Mouse (Mus musculus) lung, postnatal 0 days (tissue): Measurements from ENCODE around the gene Syne2. TPM values are rescaled to one million over a fixed set of nuclear protein-coding genes. Genes with fewer than 3 reads are reported as not detected.

Experiments used
- ATAC-seq: fragments of 200-750 bp; cut with Nextera tagmentation; 2 replicates; pipeline ENCODE4 v1.8.0; 2017; ENCODE audit warnings: moderate library complexity
- DNase-seq: peaks from one replicate; pipeline ENCODE4 v3.0.0-alpha.2; 2016; ENCODE audit warnings: low spot score
- H3K27ac ChIP-seq: fragments of 300-500 bp; sonication (generic); 2 replicates; pipeline ENCODE4 v1.5.1; 2014; ENCODE audit warnings: antibody characterized with exemption, mild to moderate bottlenecking, low read length, mixed read lengths
- H3K27me3 ChIP-seq: fragments of 300-500 bp; sonication (generic); replicated peaks from 2 replicates; pipeline ENCODE4 v1.6.1; 2014; ENCODE audit warnings: low read length, mixed read lengths; ENCODE audit not compliant: insufficient read depth
- H3K36me3 ChIP-seq: fragments of 300-500 bp; sonication (generic); 2 replicates; pipeline ENCODE4 v1.6.1; 2014; ENCODE audit warnings: low read length, mixed read lengths; ENCODE audit not compliant: insufficient read depth
- H3K4me1 ChIP-seq: fragments of 300-500 bp; sonication (generic); 2 replicates; pipeline ENCODE4 v1.6.1; 2014; ENCODE audit warnings: antibody characterized with exemption, low read depth, low read length, mixed read lengths; ENCODE audit not compliant: insufficient read depth
- H3K4me2 ChIP-seq: fragments of 300-500 bp; sonication (generic); replicated peaks from 2 replicates; pipeline ENCODE4 v1.6.1; 2014; ENCODE audit warnings: low read depth, mild to moderate bottlenecking, low read length, moderate library complexity, mixed read lengths
- H3K4me3 ChIP-seq: fragments of 300-500 bp; sonication (generic); 2 replicates; pipeline ENCODE4 v1.5.1; 2014; ENCODE audit warnings: low read depth, low read length
- H3K9ac ChIP-seq: fragments of 300-500 bp; sonication (generic); replicated peaks from 2 replicates; pipeline ENCODE4 v1.6.1; 2014; ENCODE audit warnings: low read depth, mild to moderate bottlenecking
- H3K9me3 ChIP-seq: fragments of 300-500 bp; sonication (generic); 2 replicates; pipeline ENCODE4 v1.6.1; 2016; ENCODE audit warnings: low read length, mixed read lengths
- CTCF ChIP-seq: IDR thresholded peaks from 2 replicates; pipeline ENCODE4 v1.5.1; 2016; ENCODE audit warnings: antibody characterized with exemption, mild to moderate bottlenecking
- EP300 ChIP-seq: IDR thresholded peaks from 2 replicates; pipeline ENCODE4 v1.6.1; 2016; ENCODE audit warnings: antibody characterized with exemption, mild to moderate bottlenecking, control low read depth
- WGBS: fragments of 180-500 bp; shearing (Covaris S2); extraction: QIAGEN DNeasy Blood & Tissue Kit; methylation state at CpG from one replicate; pipeline ENCODE4 v1.1.7; 2014; 5-methylcytosine and 5-hydroxymethylcytosine counted together
- polyA plus RNA-seq: library from polyadenylated mRNA; unstranded; fragments of >200 nt; fragmentation: Nextera tagmentation; extraction: Ambion mirVana; gene quantifications from 2 replicates; pipeline ENCODE4 v1.2.1, GENCODE M21; 2015

The Syne2 gene
- polyA plus RNA-seq, 1 experiment from 2014 or later, result 41.8 TPM

GRCm38 (mm10) chr12:76117632-76118153 is 299.8 kb downstream of the Syne2 start:
- H3K27me3 ChIP-seq, result no peaks in the 10 kb centered on the region
- ATAC-seq (no peak), DNase-seq (peak; percentile 38)
- no peaks in the 10 kb centered on the region for H3K4me1 ChIP-seq
- no peak overlapping the region for H3K4me2 ChIP-seq
- TF ChIP-seq EP300, result no peak
- no peak for TF ChIP-seq CTCF
- no peak overlapping the region for H3K9ac ChIP-seq
- no peak overlapping the region for H3K4me3 ChIP-seq
- 56% methylated on average over 4 of the region's 4 CpGs for WGBS
- H3K36me3 ChIP-seq, result no peaks in the 10 kb centered on the region
- H3K27ac ChIP-seq, result no peak overlapping the region
- H3K9me3 ChIP-seq, result no peaks in the 10 kb centered on the region

GRCm38 (mm10) chr12:76123223-76123622 is 305.3 kb downstream of the Syne2 start:
- no peak for ATAC-seq
- H3K9me3 ChIP-seq, result no peaks in the 10 kb centered on the region

GRCm38 (mm10) chr12:76128306-76128705 is 310.4 kb downstream of the Syne2 start:
- Histone ChIP-seq H3K36me3 (no peaks in the 10 kb centered on the region), H3K27me3 (no peaks in the 10 kb centered on the region), H3K4me3 (no peak overlapping the region), H3K9ac (no peak overlapping the region), H3K4me1 (no peaks in the 10 kb centered on the region), H3K9me3 (no peaks in the 10 kb centered on the region), H3K27ac (no peak overlapping the region), H3K4me2 (no peak overlapping the region)
- ATAC-seq (no peak), DNase-seq (peak; percentile 41)
- 23% methylated on average over 3 of the region's 3 CpGs for WGBS
- TF ChIP-seq EP300 (no peak), CTCF (no peak)

More at GRCm38 (mm10) chr12:76123223-76123622, 305.3 kb downstream of the Syne2 start:
- Histone ChIP-seq H3K4me1 (no peaks in the 10 kb centered on the region), H3K27ac (no peak overlapping the region), H3K4me2 (no peak overlapping the region), H3K9ac (no peak overlapping the region), H3K4me3 (no peak overlapping the region), H3K27me3 (no peaks in the 10 kb centered on the region), H3K36me3 (no peaks in the 10 kb centered on the region)
- 88% methylated on average over 6 of the region's 6 CpGs for WGBS
- no peak for DNase-seq
- TF ChIP-seq EP300, result no peak
- TF ChIP-seq CTCF, result no peak

GRCm38 (mm10) chr12:76128831-76129230 is 310.9 kb downstream of the Syne2 start:
- Histone ChIP-seq H3K4me2 (no peak overlapping the region), H3K9me3 (no peaks in the 10 kb centered on the region), H3K4me1 (no peaks in the 10 kb centered on the region), H3K27ac (no peak overlapping the region), H3K9ac (no peak overlapping the region), H3K4me3 (no peak overlapping the region), H3K27me3 (no peaks in the 10 kb centered on the region), H3K36me3 (no peaks in the 10 kb centered on the region)
- ATAC-seq (peak; percentile 48), DNase-seq (peak; percentile 57)
- TF ChIP-seq CTCF, result no peak
- TF ChIP-seq EP300, result no peak
- WGBS, result 66% methylated on average over 10 of the region's 10 CpGs

GRCm38 (mm10) chr12:76130281-76130680 is 312.3 kb downstream of the Syne2 start:
- Histone ChIP-seq H3K4me3 (no peak overlapping the region), H3K27me3 (no peaks in the 10 kb centered on the region), H3K4me2 (no peak overlapping the region), H3K9me3 (no peaks in the 10 kb centered on the region), H3K4me1 (no peaks in the 10 kb centered on the region), H3K9ac (no peak overlapping the region), H3K36me3 (no peaks in the 10 kb centered on the region), H3K27ac (no peak overlapping the region)
- WGBS, result 36% methylated on average over 4 of the region's 4 CpGs
- DNase-seq (peak; percentile 62), ATAC-seq (no peak)
- no peak for TF ChIP-seq EP300
- TF ChIP-seq CTCF, result peak; percentile 73

GRCm38 (mm10) chr12:76130891-76131290 is 313.0 kb downstream of the Syne2 start:
- Histone ChIP-seq H3K27ac (no peak overlapping the region), H3K4me1 (no peaks in the 10 kb centered on the region), H3K4me3 (no peak overlapping the region), H3K27me3 (no peaks in the 10 kb centered on the region), H3K9me3 (no peaks in the 10 kb centered on the region), H3K9ac (no peak overlapping the region), H3K36me3 (no peaks in the 10 kb centered on the region), H3K4me2 (no peak overlapping the region)
- ATAC-seq (no peak), DNase-seq (no peak)
- TF ChIP-seq EP300, result no peak
- TF ChIP-seq CTCF, result no peak
- 81% methylated on average over 6 of the region's 6 CpGs for WGBS

GRCm38 (mm10) chr12:76132591-76132990 is 314.7 kb downstream of the Syne2 start:
- H3K4me3 ChIP-seq, result no peak overlapping the region
- no peaks in the 10 kb centered on the region for H3K4me1 ChIP-seq
- no peak for TF ChIP-seq EP300
- TF ChIP-seq CTCF, result no peak
- H3K27me3 ChIP-seq, result no peaks in the 10 kb centered on the region
- H3K36me3 ChIP-seq, result no peaks in the 10 kb centered on the region
- H3K9me3 ChIP-seq, result no peaks in the 10 kb centered on the region
- WGBS, result 53% methylated on average over 4 of the region's 4 CpGs
- no peak overlapping the region for H3K4me2 ChIP-seq
- no peak overlapping the region for H3K27ac ChIP-seq
- peak; percentile 92 for DNase-seq
- no peak overlapping the region for H3K9ac ChIP-seq
- peak; percentile 88 for ATAC-seq
